Mouse (Mus musculus) gonadal fat pad, adult 2 months (tissue): ENCODE results near the gene Mgat3. TPM values are rescaled to one million over a fixed set of nuclear protein-coding genes. Genes with fewer than 3 reads are reported as not detected.

ENCODE experiments used
- DNase-seq: peaks from one replicate; pipeline ENCODE4 v3.0.0-alpha.2; 2012; ENCODE audit warnings: low read depth
- polyA plus RNA-seq: library from polyadenylated mRNA; depleted of rRNA; stranded (reverse); fragments of >200 nt; gene quantifications from 2 replicates; pipeline ENCODE4 v1.2.3, GENCODE M21; 2012

The Mgat3 gene
- polyA plus RNA-seq, 1 experiment = 10.2 TPM

- DNase-seq = no peak
These were observed 52.3 kb downstream of the Mgat3 start for GRCm38 (mm10) chr15:80225796-80226195.

- no peak for DNase-seq
These were observed 54.7 kb downstream of the Mgat3 start for GRCm38 (mm10) chr15:80228071-80228800.

GRCm38 (mm10) chr15:80232331-80232730 lies 58.8 kb downstream of the Mgat3 start:
- DNase-seq = no peak

- no peak for DNase-seq
These were observed 59.5 kb downstream of the Mgat3 start for GRCm38 (mm10) chr15:80233053-80233452.

GRCm38 (mm10) chr15:80233733-80234509 lies 60.4 kb downstream of the Mgat3 start, which contains the start of gene Mief1:
TSS of gene Mief1 (plus strand) at chr15:80234018.
- peak; percentile 65 for DNase-seq

- no peak for DNase-seq
These were observed 62.0 kb downstream of the Mgat3 start, which contains the start of gene AC140267.1 for GRCm38 (mm10) chr15:80235535-80235934. TSS of gene AC140267.1 (plus strand) at chr15:80235835.

GRCm38 (mm10) chr15:80248135-80248534 lies 74.6 kb downstream of the Mgat3 start:
- no peak for DNase-seq

- DNase-seq = no peak
These were observed 75.1 kb downstream of the Mgat3 start for GRCm38 (mm10) chr15:80248596-80248995.

GRCm38 (mm10) chr15:80249672-80250071 lies 76.2 kb downstream of the Mgat3 start:
- no peak for DNase-seq

- DNase-seq = no peak
These were observed 77.1 kb downstream of the Mgat3 start for GRCm38 (mm10) chr15:80250586-80250985.

GRCm38 (mm10) chr15:80253530-80253929 lies 80.0 kb downstream of the Mgat3 start:
- no peak for DNase-seq

GRCm38 (mm10) chr15:80254207-80254606 lies 80.7 kb downstream of the Mgat3 start:
- no peak for DNase-seq

GRCm38 (mm10) chr15:80254847-80255645 lies 81.5 kb downstream of the Mgat3 start, which contains the start of gene Atf4:
TSS of gene Atf4 (plus strand) at chr15:80255184.
- DNase-seq = peak; percentile 92

GRCm38 (mm10) chr15:80255646-80256121 lies 82.2 kb downstream of the Mgat3 start:
- DNase-seq = no peak

- DNase-seq = no peak
These were observed 82.7 kb downstream of the Mgat3 start for GRCm38 (mm10) chr15:80256242-80256641.

- DNase-seq = no peak
These were observed 83.4 kb downstream of the Mgat3 start for GRCm38 (mm10) chr15:80256656-80257601.

- DNase-seq = no peak
These were observed 84.2 kb downstream of the Mgat3 start for GRCm38 (mm10) chr15:80257602-80258239.

- no peak for DNase-seq
These were observed 85.0 kb downstream of the Mgat3 start for GRCm38 (mm10) chr15:80258240-80259170.
